Mouse (Mus musculus) lung, embryonic 15.5 days (tissue): ENCODE measurements at regions not wholly inside any gene's neighbourhood (a gene's known extent, or its start where the extent isn't known, plus 50 kb on each side); places are given as distances from the start of the nearest gene placed in this dataset.

ENCODE experiments used
- ATAC-seq: fragments of 200-750 bp; cut with Nextera tagmentation; 2 replicates; pipeline ENCODE4 v1.8.0; 2017; ENCODE audit warnings: moderate number of reproducible peaks, borderline replicate concordance; ENCODE audit not compliant: low FRiP score, low TSS enrichment; ENCODE audit errors: extremely low read depth
- H3K27ac ChIP-seq: fragments of 300-500 bp; sonication (generic); 2 replicates; pipeline ENCODE4 v1.5.1; 2015; ENCODE audit warnings: moderate library complexity, mild to moderate bottlenecking, inconsistent platforms
- H3K27me3 ChIP-seq: fragments of 300-500 bp; sonication (generic); 2 replicates; pipeline ENCODE4 v1.6.1; 2015; ENCODE audit warnings: inconsistent platforms
- H3K36me3 ChIP-seq: fragments of 300-500 bp; sonication (generic); 2 replicates; pipeline ENCODE4 v1.6.1; 2015; ENCODE audit warnings: inconsistent platforms
- H3K4me1 ChIP-seq: fragments of 300-500 bp; sonication (generic); 2 replicates; pipeline ENCODE4 v1.6.1; 2015; ENCODE audit warnings: inconsistent platforms
- H3K4me2 ChIP-seq: fragments of 300-500 bp; sonication (generic); 2 replicates; pipeline ENCODE4 v1.6.1; 2015; ENCODE audit warnings: inconsistent platforms, mild to moderate bottlenecking, moderate library complexity
- H3K4me3 ChIP-seq: fragments of 300-500 bp; sonication (generic); 2 replicates; pipeline ENCODE4 v1.5.1; 2015; ENCODE audit warnings: mild to moderate bottlenecking, inconsistent platforms
- H3K9ac ChIP-seq: fragments of 300-500 bp; sonication (generic); 2 replicates; pipeline ENCODE4 v1.6.1; 2015; ENCODE audit warnings: inconsistent platforms
- H3K9me3 ChIP-seq: fragments of 300-500 bp; sonication (generic); 2 replicates; pipeline ENCODE4 v1.6.1; 2016; ENCODE audit warnings: inconsistent platforms
- WGBS: fragments of 180-500 bp; shearing (Covaris S2); methylation state at CpG from one replicate; pipeline ENCODE4 v1.1.7; 2015; 5-methylcytosine and 5-hydroxymethylcytosine counted together

GRCm38 (mm10) chr7:68686396-68687139 is 62.5 kb downstream of the Arrdc4 start:
- H3K4me2 ChIP-seq = no peak overlapping the region

GRCm38 (mm10) chr7:68682929-68683643 is 66.0 kb downstream of the Arrdc4 start:
- no peaks in the 10 kb centered on the region for H3K36me3 ChIP-seq
- ATAC-seq = no peak
- 55% methylated on average over 5 of the region's 5 CpGs for WGBS
- H3K9ac ChIP-seq = no peak overlapping the region
- H3K4me3 ChIP-seq = no peak overlapping the region
- no peaks in the 10 kb centered on the region for H3K27me3 ChIP-seq
- H3K4me1 ChIP-seq = 0 out of 2 replicates have a peak, but pooled peaks cover 3% of the 10 kb centered on the region
- H3K9me3 ChIP-seq = no peaks in the 10 kb centered on the region
- no peak overlapping the region for H3K4me2 ChIP-seq
- H3K27ac ChIP-seq = no peak overlapping the region

More at GRCm38 (mm10) chr7:68686396-68687139, 62.5 kb downstream of the Arrdc4 start:
- H3K4me1 ChIP-seq = 0 out of 2 replicates have a peak, but pooled peaks cover 3% of the 10 kb centered on the region
- ATAC-seq = no peak
- 0 out of 2 replicates have a peak overlapping the region, but pooled peaks have one; percentile 14 for H3K27ac ChIP-seq
- no peak overlapping the region for H3K4me3 ChIP-seq
- H3K27me3 ChIP-seq = no peaks in the 10 kb centered on the region
- H3K9ac ChIP-seq = no peak overlapping the region
- no peaks in the 10 kb centered on the region for H3K9me3 ChIP-seq
- H3K36me3 ChIP-seq = no peaks in the 10 kb centered on the region
- WGBS = 75% methylated on average over 6 of the region's 6 CpGs

DNA sequence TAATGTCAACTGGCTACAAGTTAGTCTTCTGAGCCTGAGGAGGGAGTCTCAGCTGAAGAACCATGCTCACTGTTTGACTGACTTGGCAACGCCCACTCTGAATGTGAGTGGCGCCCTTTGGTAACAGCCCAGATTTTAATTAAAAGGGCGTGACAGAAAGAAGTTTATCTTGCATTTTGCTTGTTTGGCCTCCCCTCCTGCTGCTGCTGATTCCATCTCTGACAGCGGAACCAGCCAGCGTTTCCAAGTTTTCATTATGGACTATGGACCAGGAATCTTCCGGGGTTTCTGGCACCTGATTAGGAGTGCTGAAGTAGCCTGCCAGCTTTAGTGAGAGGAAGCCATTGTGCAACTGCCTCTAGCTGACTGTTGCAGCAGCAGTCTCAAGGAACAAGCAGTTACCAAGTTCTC is 66.7 kb downstream of the Arrdc4 start:
- H3K4me2 ChIP-seq = no peak overlapping the region
- no peak; the same call in 1 of the 2 replicates for ATAC-seq

GRCm38 (mm10) chr7:68679770-68680169 is 69.3 kb downstream of the Arrdc4 start:
- no peak overlapping the region for H3K4me3 ChIP-seq
- no peak overlapping the region for H3K4me2 ChIP-seq

More for the DNA sequence above, 66.7 kb downstream of the Arrdc4 start:
- Histone ChIP-seq H3K4me1 (0 out of 2 replicates have a peak, but pooled peaks cover 3% of the 10 kb centered on the region), H3K36me3 (no peaks in the 10 kb centered on the region), H3K27me3 (no peaks in the 10 kb centered on the region), H3K27ac (no peak overlapping the region; the same call in 1 of the 2 replicates), H3K9me3 (no peaks in the 10 kb centered on the region), H3K9ac (no peak overlapping the region), H3K4me3 (no peak overlapping the region)
- WGBS = 62% methylated on average over 6 of the region's 6 CpGs

DNA sequence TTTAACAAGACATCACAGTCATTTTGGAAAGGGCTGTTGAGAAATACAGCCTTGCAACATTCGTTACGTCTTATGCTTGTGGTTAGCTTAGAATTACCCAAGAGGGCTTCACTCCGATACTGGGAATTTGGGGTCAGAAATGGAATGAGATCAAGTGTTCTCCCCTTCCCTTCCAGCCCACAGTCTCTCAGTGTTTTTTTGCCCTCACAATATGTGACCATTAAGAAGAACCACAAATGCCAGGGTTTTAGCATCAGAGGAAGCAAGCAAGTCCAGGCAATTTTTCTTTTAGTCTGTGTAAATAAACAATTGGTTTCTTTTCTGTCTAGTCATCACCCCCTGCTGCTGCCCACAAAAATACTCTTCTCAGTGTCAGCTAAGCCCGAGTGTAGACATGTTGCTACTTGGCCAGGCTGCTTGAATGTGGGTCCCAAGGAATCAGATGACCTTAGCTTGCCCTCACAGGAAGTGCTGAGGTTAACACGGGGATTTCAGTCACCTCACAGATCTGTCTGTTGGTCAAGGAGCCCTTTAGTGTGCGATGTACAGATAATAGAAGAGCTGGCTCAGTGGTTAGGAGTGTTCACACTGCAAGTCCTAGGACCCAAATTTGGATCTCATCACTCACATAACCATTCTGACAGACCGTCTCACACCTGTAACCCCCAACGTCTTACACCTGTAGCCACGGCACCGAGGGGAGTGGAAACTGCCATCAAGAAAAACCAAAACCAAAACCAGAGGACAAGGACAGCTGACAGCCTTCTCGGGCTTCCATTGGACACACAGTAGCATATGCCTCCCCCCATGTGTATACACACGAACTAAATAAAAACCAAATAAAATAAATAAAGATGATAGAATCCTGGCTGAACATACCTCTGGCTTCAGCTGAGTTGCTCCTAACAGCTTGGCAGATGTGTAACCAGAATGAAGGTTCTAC is 81.0 kb downstream of the Arrdc4 start:
- Histone ChIP-seq H3K4me1 (no peaks in the 10 kb centered on the region), H3K9me3 (no peaks in the 10 kb centered on the region)
- no peak for ATAC-seq

More at GRCm38 (mm10) chr7:68679770-68680169, 69.3 kb downstream of the Arrdc4 start:
- Histone ChIP-seq H3K27me3 (no peaks in the 10 kb centered on the region), H3K27ac (no peak overlapping the region), H3K9me3 (no peaks in the 10 kb centered on the region), H3K4me1 (0 out of 2 replicates have a peak, but pooled peaks cover 3% of the 10 kb centered on the region), H3K36me3 (no peaks in the 10 kb centered on the region), H3K9ac (no peak overlapping the region)
- 79% methylated on average over 3 of the region's 3 CpGs for WGBS
- no peak for ATAC-seq

GRCm38 (mm10) chr7:68667215-68667614 is 81.8 kb downstream of the Arrdc4 start:
- H3K36me3 ChIP-seq = no peaks in the 10 kb centered on the region
- ATAC-seq = no peak
- no peak overlapping the region for H3K9ac ChIP-seq
- 54% methylated on average over 4 of the region's 4 CpGs for WGBS
- H3K4me1 ChIP-seq = no peaks in the 10 kb centered on the region
- no peak overlapping the region for H3K4me3 ChIP-seq
- H3K9me3 ChIP-seq = no peaks in the 10 kb centered on the region
- H3K27ac ChIP-seq = no peak overlapping the region
- H3K4me2 ChIP-seq = no peak overlapping the region
- H3K27me3 ChIP-seq = no peaks in the 10 kb centered on the region

More for the DNA sequence above, 81.0 kb downstream of the Arrdc4 start:
- Histone ChIP-seq H3K4me3 (no peak overlapping the region), H3K4me2 (no peak overlapping the region), H3K36me3 (no peaks in the 10 kb centered on the region), H3K27me3 (no peaks in the 10 kb centered on the region), H3K27ac (no peak overlapping the region), H3K9ac (no peak overlapping the region)
- 62% methylated on average over 12 of the region's 12 CpGs for WGBS

- H3K9ac ChIP-seq = no peak overlapping the region
- H3K9me3 ChIP-seq = no peaks in the 10 kb centered on the region
- H3K27me3 ChIP-seq = no peaks in the 10 kb centered on the region
- H3K4me3 ChIP-seq = no peak overlapping the region
- no peak overlapping the region for H3K27ac ChIP-seq
- no peak overlapping the region for H3K4me2 ChIP-seq
- no peaks in the 10 kb centered on the region for H3K4me1 ChIP-seq
- H3K36me3 ChIP-seq = no peaks in the 10 kb centered on the region
- no peak for ATAC-seq
These were observed 92.7 kb downstream of the Arrdc4 start for GRCm38 (mm10) chr7:68656354-68656753.

- 64% methylated on average over 1 of the region's 1 CpGs for WGBS
- ATAC-seq = no peak
These were observed 95.5 kb downstream of the Arrdc4 start for GRCm38 (mm10) chr7:68653534-68653933.

DNA sequence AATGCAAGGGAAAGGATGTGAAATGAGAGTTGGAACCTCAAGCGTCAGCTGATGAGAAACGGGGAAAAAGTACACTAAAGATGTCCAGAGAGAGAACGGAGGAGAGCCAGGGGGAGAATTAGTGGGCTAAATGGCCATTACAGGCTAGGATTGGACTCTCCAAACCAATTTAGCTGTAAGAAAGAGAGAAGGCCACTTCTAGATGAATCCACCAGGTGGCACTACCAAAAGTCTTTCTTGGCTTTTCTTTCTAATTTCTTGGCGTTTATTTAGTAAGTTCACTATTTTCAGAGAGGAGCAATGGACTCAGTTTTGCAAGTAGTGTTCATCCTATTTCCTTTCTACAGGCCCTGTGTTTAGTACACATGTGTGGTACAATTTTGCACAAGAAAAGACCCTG is 97.6 kb downstream of the Arrdc4 start:
- no peak overlapping the region for H3K4me3 ChIP-seq
- no peak for ATAC-seq

More at GRCm38 (mm10) chr7:68653534-68653933, 95.5 kb downstream of the Arrdc4 start:
- Histone ChIP-seq H3K4me1 (no peaks in the 10 kb centered on the region), H3K9me3 (no peaks in the 10 kb centered on the region), H3K27me3 (no peaks in the 10 kb centered on the region), H3K4me3 (no peak overlapping the region), H3K36me3 (no peaks in the 10 kb centered on the region), H3K27ac (no peak overlapping the region), H3K9ac (no peak overlapping the region), H3K4me2 (no peak overlapping the region)

GRCm38 (mm10) chr7:68637556-68638215 is 111.4 kb downstream of the Arrdc4 start:
- Histone ChIP-seq H3K27ac (no peak overlapping the region), H3K4me1 (no peaks in the 10 kb centered on the region), H3K4me3 (no peak overlapping the region), H3K27me3 (no peaks in the 10 kb centered on the region), H3K36me3 (no peaks in the 10 kb centered on the region), H3K9me3 (no peaks in the 10 kb centered on the region), H3K4me2 (no peak overlapping the region), H3K9ac (no peak overlapping the region)
- no peak for ATAC-seq
- 73% methylated on average over 7 of the region's 7 CpGs for WGBS

More for the DNA sequence above, 97.6 kb downstream of the Arrdc4 start:
- Histone ChIP-seq H3K36me3 (no peaks in the 10 kb centered on the region), H3K27ac (no peak overlapping the region), H3K27me3 (no peaks in the 10 kb centered on the region), H3K4me2 (no peak overlapping the region), H3K9me3 (no peaks in the 10 kb centered on the region), H3K4me1 (no peaks in the 10 kb centered on the region), H3K9ac (no peak overlapping the region)
- WGBS = 56% methylated on average over 4 of the region's 4 CpGs

DNA sequence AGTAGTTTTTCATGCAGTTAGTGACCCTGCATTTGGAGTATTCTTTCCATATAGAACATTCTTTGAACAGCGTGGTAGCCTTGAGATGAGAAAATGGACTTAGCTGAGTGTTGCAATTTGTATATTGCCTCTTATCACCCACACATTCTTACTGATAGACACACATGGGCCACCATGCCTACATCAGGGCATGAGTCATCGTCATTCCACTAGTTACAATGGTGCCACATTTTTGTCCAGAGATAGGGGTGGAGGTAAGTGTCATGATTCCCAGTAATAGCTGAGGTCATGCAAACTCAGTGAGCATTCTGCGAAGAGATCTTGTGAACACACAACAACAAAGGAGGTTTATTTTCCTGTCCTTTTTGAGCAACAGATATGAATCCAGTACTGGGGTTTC is 128.0 kb downstream of the Arrdc4 start:
- no peak overlapping the region for H3K27ac ChIP-seq
- ATAC-seq = no peak

More for the DNA sequence above, 128.0 kb downstream of the Arrdc4 start:
- no peaks in the 10 kb centered on the region for H3K9me3 ChIP-seq
- no peak overlapping the region for H3K4me2 ChIP-seq
- no peak overlapping the region for H3K9ac ChIP-seq
- H3K4me1 ChIP-seq = no peaks in the 10 kb centered on the region
- WGBS = 78% methylated on average over 3 of the region's 3 CpGs
- H3K27me3 ChIP-seq = no peaks in the 10 kb centered on the region
- H3K36me3 ChIP-seq = no peaks in the 10 kb centered on the region
- H3K4me3 ChIP-seq = no peak overlapping the region
